Mouse (Mus musculus) urinary bladder, postnatal 25 days (tissue): ENCODE results near the gene Dhrs2.
A peak's percentile ranks its signal among the peaks of the same experiment; 100 is the strongest.

ENCODE experiments used
- DNase-seq: peaks from one replicate; pipeline ENCODE4 v3.0.0; 2022; ENCODE audit warnings: low spot score

Dhrs2 gene

GRCm38 (mm10) chr14:55253580-55253979 is 31.8 kb downstream of the Dhrs2 start:
- no peak for DNase-seq

- DNase-seq, result no peak
Observed at GRCm38 (mm10) chr14:55255443-55255842, 33.6 kb downstream of the Dhrs2 start.

- peak; percentile 46 for DNase-seq
Observed at GRCm38 (mm10) chr14:55271158-55271557, 49.4 kb downstream of the Dhrs2 start.

- DNase-seq, result no peak
Observed at GRCm38 (mm10) chr14:55273023-55273422, 51.2 kb downstream of the Dhrs2 start.

- no peak for DNase-seq
Observed at GRCm38 (mm10) chr14:55274810-55275209, 53.0 kb downstream of the Dhrs2 start.

DNA sequence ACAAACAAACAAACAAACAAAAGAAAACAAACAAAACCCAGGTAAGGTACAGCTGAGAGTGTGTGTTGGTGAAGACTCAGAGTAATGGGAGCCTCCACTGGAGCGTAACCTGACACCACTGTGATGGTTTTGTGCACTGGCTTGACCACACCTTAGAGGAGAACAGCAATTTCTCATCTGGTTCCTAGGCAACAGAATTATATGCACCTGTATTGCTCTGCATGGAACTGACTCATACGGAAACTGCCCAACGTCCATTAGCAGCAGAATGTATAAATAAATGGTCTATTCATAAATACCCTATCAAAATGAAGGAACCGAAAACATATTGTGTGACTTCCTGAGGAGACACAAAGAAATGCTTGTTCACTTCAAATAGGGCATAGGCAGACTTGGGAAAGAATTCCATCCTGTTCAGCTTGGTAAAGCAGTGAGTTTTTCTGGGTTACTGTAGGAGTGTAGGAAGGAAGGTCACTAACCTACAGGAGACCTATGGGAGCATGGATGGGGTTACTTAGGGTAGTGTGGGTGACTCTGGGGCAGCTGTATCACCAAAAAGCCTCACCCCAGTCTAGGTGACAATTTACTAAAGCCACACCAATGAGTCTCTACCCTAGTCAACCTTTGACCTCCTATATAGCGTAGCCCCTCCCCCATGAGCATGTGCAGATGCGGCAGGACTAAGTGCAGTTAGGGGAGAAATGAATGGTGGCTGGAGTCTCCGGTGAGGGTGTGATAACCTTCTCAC is 57.7 kb downstream of the Dhrs2 start:
- DNase-seq, result no peak
